Mouse (Mus musculus) adrenal gland, adult 8-10 months (tissue): ENCODE measurements around the gene A930018P22Rik. TPM values are rescaled to one million over a fixed set of nuclear protein-coding genes. Genes with fewer than 3 reads are reported as not detected.

Source experiments
- DNase-seq: peaks from one replicate; pipeline ENCODE4 v3.0.0; 2022
- total RNA-seq, 4 experiments: library from RNA; stranded (reverse); gene quantifications; 2 replicates each; pipeline ENCODE4 v1.2.4; 2022

A930018P22Rik gene
- total RNA-seq, 4 experiments from 2014 or later: 0.48 to 1.9 (median 0.78) TPM

DNA sequence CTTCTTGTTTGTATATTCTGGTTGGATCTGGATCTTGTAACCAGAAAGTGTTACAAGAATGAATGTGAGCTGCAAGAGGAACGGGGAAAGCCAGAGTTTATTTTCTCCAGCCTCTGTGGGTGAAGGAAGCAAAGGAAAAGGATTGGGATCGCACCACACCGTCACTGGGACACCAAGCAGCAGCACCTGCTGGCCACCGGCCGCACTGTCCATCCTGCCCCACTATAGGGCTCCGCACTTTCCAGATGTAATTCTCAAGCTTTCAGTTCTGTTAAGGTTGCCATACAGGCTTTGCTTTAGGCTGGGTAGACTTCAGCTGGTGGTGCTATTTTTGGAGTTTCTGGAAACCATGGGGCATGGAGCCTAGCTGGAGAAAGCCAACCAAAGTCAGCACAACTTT, 2.3 kb upstream of the A930018P22Rik start:
- DNase-seq: no peak

- no peak for DNase-seq
Measured at GRCm38 (mm10) chr2:104121681-104122504, 676 bp upstream of the A930018P22Rik start.

GRCm38 (mm10) chr2:104123540-104123939, 971 bp downstream of the A930018P22Rik start:
- DNase-seq: no peak

- DNase-seq: no peak
Measured at GRCm38 (mm10) chr2:104124071-104124470, 1.5 kb downstream of the A930018P22Rik start.

GRCm38 (mm10) chr2:104128803-104129531, 6.4 kb downstream of the A930018P22Rik start:
- DNase-seq: peak; percentile 79

- no peak for DNase-seq
Measured at GRCm38 (mm10) chr2:104130165-104130564, 7.6 kb downstream of the A930018P22Rik start.

GRCm38 (mm10) chr2:104130969-104131368, 8.4 kb downstream of the A930018P22Rik start:
- no peak for DNase-seq

GRCm38 (mm10) chr2:104132266-104132859, 9.8 kb downstream of the A930018P22Rik start:
- no peak for DNase-seq

DNA sequence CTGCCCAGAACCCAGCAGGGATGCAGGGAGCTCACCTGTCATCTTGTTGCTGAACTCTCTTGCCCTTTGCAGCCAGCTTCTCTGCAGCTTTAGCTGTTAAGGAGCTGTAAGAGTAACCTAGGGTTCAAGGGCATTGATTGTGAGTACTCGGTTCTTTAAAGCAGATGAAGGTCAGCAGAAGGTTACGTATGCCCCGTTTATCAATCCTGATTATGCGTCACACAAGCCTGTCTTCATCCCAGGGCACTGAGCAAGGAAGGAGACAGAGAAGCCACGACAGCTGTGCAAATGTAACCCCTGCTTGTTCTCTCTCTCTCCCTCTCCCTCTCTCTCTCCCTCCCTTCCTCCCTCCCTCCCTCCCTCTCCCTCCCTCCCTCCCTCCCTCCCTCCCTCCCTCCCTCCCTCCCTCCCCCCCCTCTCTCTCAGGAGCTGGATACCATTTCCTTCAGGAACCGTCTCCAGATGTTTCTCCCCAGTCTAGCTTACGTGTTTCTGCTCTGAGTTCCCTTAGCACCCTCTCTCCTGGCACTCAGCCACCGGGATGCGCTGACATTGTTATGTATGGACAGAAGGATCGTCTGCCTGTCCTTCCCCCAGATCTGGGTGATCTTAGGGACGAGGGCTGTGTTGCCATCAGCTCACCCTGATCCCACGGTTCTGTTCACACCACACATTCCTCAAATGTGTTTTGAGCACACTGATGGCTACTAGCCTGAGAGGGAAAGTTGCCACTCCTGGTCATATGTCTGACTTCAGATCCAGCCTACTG, 10.7 kb downstream of the A930018P22Rik start:
- no peak for DNase-seq

- DNase-seq: no peak
Measured at GRCm38 (mm10) chr2:104134150-104135056, 11.8 kb downstream of the A930018P22Rik start.

- no peak for DNase-seq
Measured at GRCm38 (mm10) chr2:104135920-104136319, 13.4 kb downstream of the A930018P22Rik start.

- DNase-seq: no peak
Measured at GRCm38 (mm10) chr2:104142140-104142539, 19.6 kb downstream of the A930018P22Rik start.

GRCm38 (mm10) chr2:104144004-104144403, 21.4 kb downstream of the A930018P22Rik start:
- DNase-seq: no peak

DNA sequence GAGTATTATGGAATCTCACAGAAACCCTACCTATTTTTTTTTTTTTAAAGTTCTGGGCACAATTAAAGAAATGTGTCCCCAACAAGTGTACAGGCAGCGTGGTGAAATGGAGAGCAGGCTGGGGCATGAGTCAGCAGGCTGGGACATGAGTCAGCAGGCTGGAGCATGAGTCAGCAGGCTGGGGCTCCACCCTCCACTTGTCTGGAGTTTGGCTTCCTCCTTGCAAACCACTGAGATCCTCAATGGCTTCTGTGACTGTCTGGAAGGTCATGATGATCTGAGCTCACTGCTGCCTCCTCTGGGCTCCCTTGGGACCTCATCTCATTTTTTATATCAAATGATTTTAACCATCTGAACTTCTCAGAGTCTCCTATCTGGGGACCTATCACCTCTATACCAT, 23.4 kb downstream of the A930018P22Rik start:
- peak; percentile 76 for DNase-seq

GRCm38 (mm10) chr2:104147910-104148561, 25.5 kb downstream of the A930018P22Rik start:
- no peak for DNase-seq

DNA sequence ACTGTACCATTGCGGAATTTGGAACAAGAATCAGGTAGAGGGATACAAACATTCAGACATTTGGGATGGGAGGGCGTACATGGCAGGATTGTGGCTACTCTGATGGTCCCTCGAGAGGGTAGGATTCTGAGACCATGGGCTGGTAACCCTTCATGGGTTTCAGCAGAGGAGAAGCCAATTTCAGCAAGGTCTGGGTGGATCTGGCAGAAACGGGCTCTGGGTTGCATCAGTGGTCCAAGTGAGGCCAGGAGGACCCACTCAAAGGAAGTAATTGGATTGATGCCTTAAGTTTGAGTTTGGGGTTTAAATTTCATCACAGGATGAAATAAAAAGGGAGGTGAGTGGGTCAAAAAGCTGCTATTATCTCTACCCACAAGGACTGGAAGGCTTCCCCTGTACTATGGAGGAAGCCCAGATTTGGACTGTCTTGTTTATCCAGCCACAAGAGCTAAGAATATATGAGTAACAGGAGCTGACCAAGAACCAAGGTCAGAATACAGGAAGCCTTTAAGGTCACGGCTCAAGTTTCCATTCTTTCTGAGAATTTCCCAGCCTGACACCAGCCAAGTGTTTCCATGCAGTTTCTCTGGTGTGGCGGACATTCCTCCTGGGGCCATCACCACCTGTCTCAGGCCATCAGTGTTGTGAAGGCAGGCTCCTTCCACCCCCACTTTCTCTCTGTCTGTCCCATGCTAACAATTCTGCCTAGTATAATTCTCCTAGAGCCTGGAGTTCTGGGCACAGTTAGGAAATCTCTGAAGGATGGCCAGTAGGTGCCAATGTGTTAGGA, 28.2 kb downstream of the A930018P22Rik start:
- peak; percentile 39 for DNase-seq

DNA sequence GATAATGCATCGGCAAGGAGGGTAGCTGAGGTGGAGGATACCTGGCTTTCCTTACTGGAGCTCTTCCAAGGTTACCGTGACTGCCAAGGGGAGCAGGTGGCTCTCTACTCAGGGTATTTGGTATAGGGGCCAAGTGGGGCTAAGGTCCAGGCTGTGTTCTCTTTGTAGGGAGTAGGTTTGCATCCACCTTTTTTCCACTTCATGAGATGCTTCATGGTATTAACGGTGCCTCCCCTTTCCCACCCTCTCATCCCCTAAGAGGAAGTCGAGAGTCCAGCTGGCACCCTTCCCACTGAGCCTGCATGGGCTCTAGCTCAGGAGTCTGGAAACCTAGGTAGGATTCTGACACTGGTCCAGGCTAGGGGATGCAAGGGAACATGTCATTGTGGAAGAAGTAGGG, 30.8 kb downstream of the A930018P22Rik start:
- DNase-seq: no peak

DNA sequence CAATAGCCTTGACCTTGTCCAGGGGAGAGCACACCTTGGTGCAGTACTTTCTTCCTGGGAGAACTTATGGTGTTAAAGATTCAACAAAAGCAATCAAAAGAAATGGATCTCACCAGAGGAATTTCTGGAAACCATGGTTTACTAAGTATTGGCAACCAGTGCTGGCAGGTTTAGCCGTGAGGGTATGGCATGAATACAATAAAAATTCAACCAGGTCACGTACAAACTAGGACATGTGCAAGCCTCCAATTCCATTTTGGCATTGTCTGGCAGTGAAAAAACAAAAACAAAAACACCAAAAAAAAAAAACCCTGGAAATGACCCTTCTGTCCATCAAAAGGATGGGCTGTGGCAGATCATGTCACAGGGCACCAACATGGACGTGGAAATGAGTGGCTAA, 31.3 kb downstream of the A930018P22Rik start:
- no peak for DNase-seq

- DNase-seq: no peak
Measured at GRCm38 (mm10) chr2:104157831-104158230, 35.3 kb downstream of the A930018P22Rik start.

GRCm38 (mm10) chr2:104163418-104163817, 40.8 kb downstream of the A930018P22Rik start:
- no peak for DNase-seq
